Mouse (Mus musculus): ENCODE results near the gene Olfr315. TPM values are rescaled to one million over a fixed set of nuclear protein-coding genes. Genes with fewer than 3 reads are reported as not detected.
"Not testable (repeated sequence)": the region's sequence is repeated elsewhere in the genome, so short reads cannot be mapped to it uniquely, and the experiment has no call there.

The Olfr315 gene
- total RNA-seq (2021): not detected
- long read RNA-seq, experiment 1: 0 reads
- long read RNA-seq, experiment 2: 0 reads

- DNase-seq: no peak
Measured at GRCm38 (mm10) chr11:58772888-58773287, at the start of gene Olfr315. Gene Olfr315 (plus strand): TSS chr11:58773188.

- no peak for DNase-seq
Measured at GRCm38 (mm10) chr11:58723914-58724313, 49.1 kb upstream of the Olfr315 start, which contains the start of gene Olfr318. Gene Olfr318 (minus strand): TSS chr11:58724014.

DNA sequence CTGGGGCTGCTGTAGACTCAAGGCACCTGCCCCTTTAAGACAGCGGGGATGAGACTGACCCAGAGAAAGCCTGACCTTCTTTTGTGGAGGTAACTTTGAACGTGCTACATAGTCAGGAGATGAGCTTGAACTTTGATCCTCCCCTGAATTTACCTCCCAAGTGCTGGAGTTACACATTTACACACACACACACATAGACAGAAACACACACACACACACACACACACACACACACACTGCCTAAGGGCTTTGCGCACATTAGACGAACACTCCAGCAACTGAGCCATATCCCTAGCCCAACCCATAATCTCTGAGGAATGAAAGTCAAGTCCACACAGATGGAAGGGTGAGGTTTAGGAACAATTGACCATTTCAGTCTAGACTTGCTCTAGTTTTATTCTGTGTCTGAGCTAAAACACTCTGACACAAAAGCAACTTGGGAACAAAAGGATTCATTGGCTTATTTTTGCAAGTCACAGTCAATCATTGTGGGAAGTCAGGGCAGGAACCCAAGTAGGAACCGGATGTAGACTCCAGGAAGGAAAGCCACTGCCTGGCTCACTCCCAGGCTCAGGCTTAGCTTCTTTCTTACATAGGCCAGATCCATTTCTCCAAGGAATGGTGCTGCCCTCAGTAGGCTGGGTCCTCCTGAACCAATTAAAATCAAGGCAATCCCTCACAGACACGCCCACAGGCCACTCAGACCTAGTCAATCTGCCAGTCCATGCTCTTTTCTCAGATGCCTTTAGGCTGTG lies 44.9 kb upstream of the Olfr315 start:
- not testable (repeated sequence) for DNase-seq

- DNase-seq: no peak
Measured at GRCm38 (mm10) chr11:58733372-58733771, 39.6 kb upstream of the Olfr315 start.

DNA sequence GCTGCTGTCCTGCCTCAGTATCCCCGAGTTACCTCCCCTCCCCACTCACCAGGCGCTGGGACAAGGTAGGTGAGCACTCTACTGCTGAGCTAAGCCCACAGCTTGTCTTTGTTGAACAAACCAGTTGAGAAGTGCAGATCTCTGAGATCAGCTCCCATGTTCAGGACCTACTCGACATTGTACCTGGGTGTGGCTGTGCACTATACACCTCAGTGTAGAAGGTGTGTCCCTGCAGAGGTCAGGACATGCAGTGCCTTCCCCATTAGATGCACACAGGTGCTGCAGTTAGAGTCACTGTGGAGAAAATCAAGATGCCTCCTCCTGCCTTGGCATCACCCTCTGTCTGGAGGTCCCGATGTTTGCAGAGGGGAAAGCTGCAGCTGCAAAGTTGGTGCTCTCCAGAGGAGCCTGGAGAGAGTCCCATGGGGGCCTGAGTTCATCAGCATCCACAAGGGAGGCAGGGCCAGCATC lies 34.2 kb upstream of the Olfr315 start, which contains the start of gene Olfr317:
Olfr317 (minus strand) TSS at position 421 of the 471 bp plus-strand sequence.
- DNase-seq: no peak

DNA sequence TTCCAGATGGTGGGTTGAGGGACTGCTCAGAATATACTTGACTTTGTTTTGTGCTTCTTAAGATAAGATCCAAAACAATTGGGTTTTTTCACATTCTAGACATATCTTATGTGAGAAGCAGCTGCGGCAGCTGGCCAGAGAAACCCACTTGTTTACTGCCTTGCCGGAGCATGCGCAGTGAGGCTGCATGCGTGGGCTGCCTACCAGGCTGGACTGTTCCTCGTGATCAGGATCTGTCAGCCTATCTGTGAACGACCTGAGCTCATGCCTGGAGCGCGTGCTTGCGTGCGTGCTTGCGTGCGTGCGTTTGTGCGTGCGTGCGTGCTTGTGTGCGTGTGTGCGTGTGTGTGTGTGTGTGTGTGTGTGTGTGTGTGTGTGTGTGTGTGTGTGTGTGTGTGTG lies 21.9 kb upstream of the Olfr315 start:
- not testable (repeated sequence) for DNase-seq

DNA sequence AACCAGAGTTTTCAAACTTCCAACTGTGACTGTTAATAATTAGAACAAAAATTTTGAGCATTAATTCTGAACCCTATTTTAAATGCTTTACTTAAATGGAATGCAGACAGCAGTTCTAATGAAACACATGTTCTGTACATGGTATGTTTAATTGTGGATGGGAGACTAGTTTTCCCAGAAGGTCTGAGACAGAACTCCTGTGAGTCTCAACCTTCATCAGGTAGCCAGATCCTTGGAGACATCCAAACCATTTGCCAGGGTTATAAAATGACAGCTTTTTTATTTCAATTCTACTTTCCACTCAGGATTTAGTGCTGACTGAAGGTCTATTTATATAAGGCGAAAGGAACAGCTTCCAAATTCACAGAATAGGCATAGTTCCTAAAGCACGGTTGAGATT lies 20.6 kb upstream of the Olfr315 start, which contains the start of gene Olfr316:
Olfr316 (plus strand) TSS at position 301 of the 400 bp plus-strand sequence.
- no peak for DNase-seq

DNA sequence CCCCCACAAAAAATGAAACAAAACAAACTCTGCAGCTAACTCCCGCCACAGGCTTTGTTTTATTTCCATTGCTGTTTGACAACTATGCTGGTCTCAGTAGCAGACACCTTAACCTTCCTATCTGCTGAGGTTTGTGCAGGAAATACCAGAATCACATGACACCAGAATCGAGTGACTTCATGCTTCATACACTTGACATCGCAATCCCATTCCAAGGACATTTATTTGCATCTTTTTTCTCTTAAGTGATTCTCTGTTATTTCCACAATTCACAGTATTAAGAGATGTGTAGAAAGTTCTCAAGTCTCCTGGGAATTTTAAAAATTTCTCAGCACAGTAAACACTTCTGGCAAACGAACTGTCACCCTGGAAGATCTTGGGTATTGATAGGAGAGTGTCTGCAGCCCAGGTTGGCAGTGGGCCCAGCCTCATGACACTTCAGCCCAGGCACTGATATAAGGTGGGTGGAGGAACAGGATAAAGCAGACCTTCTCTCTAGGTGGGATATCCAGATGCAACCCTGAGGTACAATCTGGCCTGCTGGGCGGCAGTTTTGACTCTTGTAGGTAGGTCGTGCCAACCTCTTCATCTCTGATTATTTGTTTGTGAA lies 9.6 kb downstream of the Olfr315 start, which contains the start of gene Olfr314:
Olfr314 (plus strand) TSS at position 473 of the 610 bp plus-strand sequence.
- DNase-seq: no peak

- no peak for DNase-seq
Measured at GRCm38 (mm10) chr11:58784182-58784581, 11.2 kb downstream of the Olfr315 start.

DNA sequence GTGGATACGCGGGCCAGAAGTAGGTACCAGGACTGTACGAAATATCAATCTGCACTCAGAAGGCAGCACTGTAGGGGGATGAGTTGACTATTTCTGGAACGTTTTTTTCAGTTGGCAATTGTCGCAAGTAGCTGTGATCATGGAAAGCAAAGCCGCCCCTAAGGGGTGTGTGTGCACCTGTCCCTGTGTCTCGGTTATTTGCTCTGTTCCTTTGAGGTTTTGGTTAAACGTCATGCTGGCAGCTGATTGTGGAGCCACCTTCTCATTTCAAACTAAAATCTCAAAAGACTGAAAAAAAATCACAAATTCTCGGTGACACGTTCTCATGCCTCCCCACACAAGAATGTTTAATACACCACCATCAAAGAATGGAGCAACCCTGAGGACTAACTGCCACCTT lies 14.7 kb downstream of the Olfr315 start:
- DNase-seq: no peak

- no peak for DNase-seq
Measured at GRCm38 (mm10) chr11:58788346-58788745, 15.4 kb downstream of the Olfr315 start.

GRCm38 (mm10) chr11:58789532-58789931 lies 16.5 kb downstream of the Olfr315 start:
- no peak for DNase-seq

DNA sequence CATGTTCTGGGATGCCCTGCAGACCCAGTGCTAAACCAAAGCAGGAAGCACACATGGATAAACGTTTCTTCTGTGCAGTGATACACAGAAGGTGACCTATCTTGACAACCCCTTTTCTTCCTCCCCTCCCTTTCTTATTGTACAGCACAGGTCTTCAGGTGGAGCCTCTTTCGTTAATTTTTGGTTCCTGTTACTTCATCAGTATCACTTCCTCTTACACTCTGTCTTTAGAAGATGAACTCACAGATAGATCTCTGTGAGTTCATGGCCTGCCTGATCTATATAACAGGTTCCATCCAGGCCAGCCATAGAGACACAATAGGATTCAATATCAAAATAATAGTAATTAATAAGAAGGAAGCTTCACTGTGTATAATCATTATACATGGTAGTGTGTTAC lies 17.1 kb downstream of the Olfr315 start:
- DNase-seq: no peak

DNA sequence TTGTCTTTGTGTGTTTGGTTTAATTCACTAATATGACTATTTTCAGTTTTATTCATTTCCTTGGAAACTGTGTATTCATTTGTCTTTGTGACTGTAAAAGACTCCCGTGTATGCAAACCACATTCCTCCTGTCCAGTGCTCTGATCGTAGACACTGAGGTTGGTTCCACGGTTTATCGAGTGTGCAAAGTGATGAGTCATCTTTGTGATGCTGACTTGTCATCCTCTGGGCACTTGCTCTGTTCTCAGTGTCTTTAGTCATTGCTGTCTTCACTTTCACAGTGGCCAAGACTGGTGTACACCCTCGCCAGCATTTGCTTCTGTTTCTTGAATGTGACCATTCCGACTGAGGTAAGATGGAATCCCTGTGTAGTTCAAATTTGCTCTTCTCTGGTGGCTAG lies 17.7 kb downstream of the Olfr315 start:
- DNase-seq: no peak

GRCm38 (mm10) chr11:58795856-58796255 lies 22.9 kb downstream of the Olfr315 start:
- no peak for DNase-seq

DNA sequence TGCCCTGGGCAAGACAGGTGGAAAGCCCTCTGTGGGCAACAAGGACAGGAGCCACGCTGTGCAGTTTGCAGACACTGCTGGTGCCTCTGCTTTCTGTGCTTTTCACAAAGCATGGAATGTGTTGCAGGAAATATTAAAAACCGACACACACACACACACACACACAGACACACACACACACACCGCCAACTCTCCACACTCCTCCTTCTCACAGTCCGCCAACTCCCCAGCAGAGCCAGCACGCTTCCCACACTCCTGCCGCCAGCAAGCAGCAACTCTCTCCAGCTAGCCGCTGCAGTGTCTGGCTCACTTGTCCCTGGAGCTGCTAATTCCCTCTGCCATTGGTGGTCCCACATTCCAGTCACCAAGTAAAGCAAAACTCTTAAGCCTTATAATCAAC lies 23.9 kb downstream of the Olfr315 start:
- no peak for DNase-seq

DNA sequence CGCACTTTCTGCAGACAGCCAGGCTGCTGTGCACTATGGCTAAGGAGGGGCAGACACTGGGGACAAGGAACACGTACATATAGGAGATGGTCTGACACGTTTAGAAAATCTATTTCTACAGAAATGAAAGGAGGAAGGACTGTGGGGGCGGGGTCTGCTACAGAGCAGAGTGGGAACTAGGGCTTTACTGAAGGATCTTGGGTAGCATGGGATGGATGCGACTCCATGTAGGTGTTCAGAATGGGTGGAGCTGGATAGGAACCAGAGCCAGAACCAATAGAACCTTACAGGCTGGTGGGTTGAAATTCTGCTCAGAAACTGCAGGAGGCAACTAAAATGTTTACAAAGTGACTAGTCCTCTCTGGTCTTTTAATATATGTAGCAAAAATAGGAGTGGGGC lies 26.8 kb downstream of the Olfr315 start:
- no peak for DNase-seq

GRCm38 (mm10) chr11:58801558-58802228 lies 28.7 kb downstream of the Olfr315 start, which contains the start of gene Fam183b:
Gene Fam183b (minus strand): TSS chr11:58801960.
- DNase-seq: no peak

- DNase-seq: no peak
Measured at GRCm38 (mm10) chr11:58803871-58804270, 30.9 kb downstream of the Olfr315 start.

GRCm38 (mm10) chr11:58804393-58804792 lies 31.4 kb downstream of the Olfr315 start:
- DNase-seq: no peak

DNA sequence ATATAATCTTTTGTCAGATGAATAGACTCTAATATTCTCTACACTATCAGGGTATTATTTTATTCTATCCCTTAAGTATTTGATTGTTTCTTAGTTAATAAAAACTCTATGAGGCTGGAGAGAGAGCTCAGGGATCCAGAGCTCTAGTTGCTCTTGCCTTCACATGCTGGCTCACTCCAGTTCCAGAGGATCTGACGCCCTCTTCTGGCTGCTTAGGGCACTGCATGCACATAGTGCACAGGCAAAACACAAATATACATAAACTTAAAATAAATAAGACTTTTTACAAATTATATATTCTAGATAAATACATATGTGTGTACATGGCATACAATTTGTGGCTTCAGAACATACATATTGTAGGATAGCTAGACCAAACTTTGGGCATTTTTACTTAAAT lies 39.0 kb downstream of the Olfr315 start:
- DNase-seq: no peak

GRCm38 (mm10) chr11:58814700-58815099 lies 41.7 kb downstream of the Olfr315 start, which contains the start of gene Olfr313:
Gene Olfr313 (plus strand): TSS chr11:58815000.
- not testable (repeated sequence) for DNase-seq
